In genomic region chr2:16356106-16356818, GRCm38 (mm10) we compare ENCODE assay signal across 8 mouse cellular contexts. TPM values are rescaled to one million over a fixed set of nuclear protein-coding genes. Genes with fewer than 3 reads are reported as not detected.
DNase-seq lines count a peak whose midpoint lies in the region; ATAC-seq lines count a peak whose summit lies in the region.

Gene Plxdc2, plus strand, starts transcription at chr2:16356304.

- DNase-seq in adrenal gland, adult (ENCODE audit: inconsistent age in 2 of 2, low spot score in 1 of 2) = peak; percentile 74 to 88
- peak; percentile 86 for DNase-seq in embryo, embryonic 10.5 days (ENCODE audit: low spot score)
- DNase-seq in gastrocnemius, postnatal 36 days = peak; percentile 65 to 68
- DNase-seq in left cerebral cortex, adult 8-10 months (ENCODE audit: low spot score in 2 of 2) = peak in 1 of 2 experiments; percentile 84
- DNase-seq in lung, postnatal 4 days = peak; percentile 70 to 80
- DNase-seq in right cerebral cortex, adult 2 months (ENCODE audit: low spot score in 2 of 2) = peak; percentile 84 to 85
- DNase-seq in urinary bladder, postnatal 36 days (ENCODE audit: low spot score in 2 of 2) = peak; percentile 70 to 78

- intact Hi-C loops in gastrocnemius, postnatal 36 days (cut with DNase I) = loop anchor here (5.0 kb wide), 1 partner anchor 1061 kb away; no protein-coding TSS in a partner anchor

- ATAC-seq in inflammation-experienced regulatory T-cells, adult 6 months = peak; percentile 41

RNA-seq across cellular contexts. Expression of gene Plxdc2, which starts in this region (rescaled TPM):
- total RNA-seq in gastrocnemius, postnatal 36 days (2021) = 10 to 100 TPM; 12.5 to 13.3 TPM
- polyA plus RNA-seq in inflammation-experienced regulatory T-cells, adult 6 months (2017; shearing (Covaris generic)) = 1 to 10 TPM in 2 of 3 experiments, under 1 TPM in 1; 0.30 to 1.6 (median 1.0) TPM
- total RNA-seq in left cerebral cortex, adult 8-10 months (2022) = 10 to 100 TPM; 35.1 to 52.3 (median 43.8) TPM
